Mouse (Mus musculus): Measurements from ENCODE around the gene Nbas. TPM values are rescaled to one million over a fixed set of nuclear protein-coding genes. Genes with fewer than 3 reads are reported as not detected.

Gene Nbas
- polyA plus RNA-seq, 1 experiment from 2014 or later, result 18.0 TPM

- WGBS, result 93% methylated on average over 2 of the region's 2 CpGs
- no peaks in the 10 kb centered on the region for H3K27me3 ChIP-seq (replicated peaks)
- no peaks in the 10 kb centered on the region for H3K36me3 ChIP-seq
- no peak overlapping the region for H3K9ac ChIP-seq
- ATAC-seq (ENCODE audit: insufficient read depth, low FRiP score, low read depth), result no peak
- no peak overlapping the region for H3K27ac ChIP-seq
- H3K4me3 ChIP-seq (replicated peaks), result no peak overlapping the region
- H3K4me1 ChIP-seq, result no peaks in the 10 kb centered on the region
- no peaks in the 10 kb centered on the region for H3K9me3 ChIP-seq
- no peak overlapping the region for H3K4me2 ChIP-seq
Observed at GRCm38 (mm10) chr12:13313966-13314365, 45.0 kb downstream of the Nbas start.

DNA sequence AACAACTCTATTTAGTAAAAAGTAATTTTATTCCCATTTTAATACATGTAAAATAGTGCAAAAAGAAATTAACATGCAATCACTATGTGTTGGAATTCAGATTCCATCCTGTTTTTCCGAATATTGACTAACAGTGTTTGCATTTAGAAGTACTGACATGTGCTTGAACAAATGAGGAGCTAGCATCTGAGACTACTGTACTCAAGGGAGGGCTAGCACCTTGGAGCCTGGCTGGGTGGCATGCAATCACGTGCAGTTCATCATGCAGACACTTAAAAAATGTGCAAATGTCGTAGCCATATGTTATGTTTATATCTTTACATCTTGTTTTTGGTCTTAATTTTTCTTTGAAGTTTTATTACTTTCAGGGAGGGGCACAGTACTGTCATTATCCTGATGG is 45.5 kb downstream of the Nbas start:
- no peak overlapping the region for H3K9ac ChIP-seq
- H3K27ac ChIP-seq, result no peak overlapping the region
- no peaks in the 10 kb centered on the region for H3K36me3 ChIP-seq
- no peak for ATAC-seq (ENCODE audit: insufficient read depth, low FRiP score, low read depth)
- no peak overlapping the region for H3K4me3 ChIP-seq (replicated peaks)
- H3K27me3 ChIP-seq (replicated peaks), result no peaks in the 10 kb centered on the region
- 79% methylated on average over 3 of the region's 3 CpGs for WGBS
- H3K9me3 ChIP-seq, result no peaks in the 10 kb centered on the region
- H3K4me2 ChIP-seq, result no peak overlapping the region
- no peaks in the 10 kb centered on the region for H3K4me1 ChIP-seq

GRCm38 (mm10) chr12:13315081-13315480 is 46.1 kb downstream of the Nbas start:
- no peak for ATAC-seq (ENCODE audit: insufficient read depth, low FRiP score, low read depth)
- H3K27me3 ChIP-seq (replicated peaks), result no peaks in the 10 kb centered on the region
- H3K9me3 ChIP-seq, result no peaks in the 10 kb centered on the region
- H3K9ac ChIP-seq, result no peak overlapping the region
- WGBS, result 79% methylated on average over 1 of the region's 1 CpGs
- no peak overlapping the region for H3K4me3 ChIP-seq (replicated peaks)
- H3K36me3 ChIP-seq, result no peaks in the 10 kb centered on the region
- no peak overlapping the region for H3K4me2 ChIP-seq
- no peak overlapping the region for H3K27ac ChIP-seq
- H3K4me1 ChIP-seq, result no peaks in the 10 kb centered on the region

- Histone ChIP-seq H3K9me3 (no peaks in the 10 kb centered on the region), H3K4me3 (replicated peaks) (no peak overlapping the region), H3K9ac (no peak overlapping the region), H3K27ac (no peak overlapping the region), H3K36me3 (peaks cover 4% of the 10 kb centered on the region; the same call in 1 of the 2 replicates), H3K27me3 (replicated peaks) (no peaks in the 10 kb centered on the region), H3K4me2 (no peak overlapping the region), H3K4me1 (no peaks in the 10 kb centered on the region)
- 50% methylated on average over 5 of the region's 5 CpGs for WGBS
- no peak for ATAC-seq (ENCODE audit: insufficient read depth, low FRiP score, low read depth)
Observed at GRCm38 (mm10) chr12:13342535-13342934, 73.6 kb downstream of the Nbas start.

- Histone ChIP-seq H3K4me3 (replicated peaks) (no peak overlapping the region), H3K4me1 (no peaks in the 10 kb centered on the region), H3K36me3 (peaks cover 4% of the 10 kb centered on the region; the same call in 1 of the 2 replicates), H3K4me2 (no peak overlapping the region), H3K9me3 (no peaks in the 10 kb centered on the region), H3K9ac (no peak overlapping the region), H3K27me3 (replicated peaks) (no peaks in the 10 kb centered on the region), H3K27ac (no peak overlapping the region)
- ATAC-seq (ENCODE audit: insufficient read depth, low FRiP score, low read depth), result no peak
- WGBS, result 85% methylated on average over 10 of the region's 10 CpGs
Observed at GRCm38 (mm10) chr12:13356201-13356600, 87.3 kb downstream of the Nbas start.

DNA sequence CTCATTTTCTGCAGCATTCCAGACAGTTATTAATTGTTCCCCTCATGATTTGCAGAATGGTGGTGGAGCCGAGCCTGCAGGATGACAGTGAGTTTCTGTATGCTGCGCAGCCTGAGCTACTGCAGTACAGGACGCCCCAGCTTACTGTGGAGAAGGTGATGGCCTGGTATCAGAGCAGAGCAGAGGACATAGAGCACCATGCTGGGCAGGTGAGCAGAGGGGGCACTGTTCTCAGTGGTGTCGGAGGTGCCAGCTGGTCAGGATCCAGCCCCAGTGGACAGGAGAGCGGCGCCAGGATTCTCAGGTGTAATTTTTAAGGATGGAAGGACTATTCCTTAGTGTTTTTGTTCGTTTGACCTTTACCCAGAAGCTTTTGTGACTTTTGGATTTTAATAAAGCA is 87.8 kb downstream of the Nbas start:
- H3K36me3 ChIP-seq, result peaks cover 4% of the 10 kb centered on the region; the same call in 1 of the 2 replicates
- no peaks in the 10 kb centered on the region for H3K9me3 ChIP-seq
- H3K27ac ChIP-seq, result no peak overlapping the region
- H3K9ac ChIP-seq, result no peak overlapping the region
- no peaks in the 10 kb centered on the region for H3K4me1 ChIP-seq
- no peak overlapping the region for H3K4me3 ChIP-seq (replicated peaks)
- WGBS, result 85% methylated on average over 7 of the region's 7 CpGs
- ATAC-seq (ENCODE audit: insufficient read depth, low FRiP score, low read depth), result no peak
- no peak overlapping the region for H3K4me2 ChIP-seq
- H3K27me3 ChIP-seq (replicated peaks), result no peaks in the 10 kb centered on the region

- H3K9ac ChIP-seq, result no peak overlapping the region
- no peaks in the 10 kb centered on the region for H3K4me1 ChIP-seq
- H3K36me3 ChIP-seq, result peaks cover 4% of the 10 kb centered on the region; the same call in 1 of the 2 replicates
- ATAC-seq (ENCODE audit: insufficient read depth, low FRiP score, low read depth), result no peak
- H3K27ac ChIP-seq, result no peak overlapping the region
- WGBS, result 85% methylated on average over 5 of the region's 5 CpGs
- no peaks in the 10 kb centered on the region for H3K9me3 ChIP-seq
- no peak overlapping the region for H3K4me3 ChIP-seq (replicated peaks)
- no peaks in the 10 kb centered on the region for H3K27me3 ChIP-seq (replicated peaks)
- H3K4me2 ChIP-seq, result no peak overlapping the region
Observed at GRCm38 (mm10) chr12:13357229-13357628, 88.3 kb downstream of the Nbas start.

GRCm38 (mm10) chr12:13358849-13359248 is 89.9 kb downstream of the Nbas start:
- no peak for ATAC-seq (ENCODE audit: insufficient read depth, low FRiP score, low read depth)
- 61% methylated on average over 4 of the region's 4 CpGs for WGBS
- H3K27me3 ChIP-seq (replicated peaks), result no peaks in the 10 kb centered on the region
- H3K36me3 ChIP-seq, result peaks cover 4% of the 10 kb centered on the region; the same call in 1 of the 2 replicates
- no peaks in the 10 kb centered on the region for H3K9me3 ChIP-seq
- H3K9ac ChIP-seq, result no peak overlapping the region
- H3K4me3 ChIP-seq (replicated peaks), result no peak overlapping the region
- H3K4me2 ChIP-seq, result no peak overlapping the region
- H3K27ac ChIP-seq, result no peak overlapping the region
- H3K4me1 ChIP-seq, result no peaks in the 10 kb centered on the region

DNA sequence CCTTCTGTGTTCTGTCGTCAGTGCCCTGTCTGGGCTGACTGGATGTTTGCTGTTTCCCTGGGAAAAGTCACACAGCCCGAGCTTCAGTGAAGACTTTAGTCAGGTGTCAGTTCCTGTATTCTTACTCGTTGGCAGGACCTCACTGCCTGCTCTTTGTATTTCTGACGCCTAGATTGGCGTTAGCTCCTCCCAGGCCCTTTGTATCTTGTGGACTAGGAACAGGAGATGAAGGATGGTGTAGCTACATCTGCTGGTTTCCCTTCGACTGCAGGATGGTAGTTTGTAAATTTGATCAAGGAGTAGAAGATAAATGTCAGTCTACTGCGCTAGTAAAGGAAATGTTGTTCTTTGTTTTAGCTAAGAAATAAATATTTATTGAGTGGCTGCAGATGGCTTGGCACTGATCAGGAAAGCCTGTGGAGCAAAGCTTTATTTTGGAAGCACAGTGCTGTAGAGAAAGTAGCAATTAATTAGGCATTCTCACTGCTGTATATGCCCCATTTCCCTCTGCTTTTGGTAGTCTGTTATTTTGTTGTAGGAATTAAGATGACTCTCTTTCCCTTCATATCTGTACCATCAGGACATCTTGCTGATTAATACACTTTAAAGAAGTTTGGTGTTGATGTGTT is 91.4 kb downstream of the Nbas start:
- H3K9ac ChIP-seq, result no peak overlapping the region
- no peak overlapping the region for H3K4me3 ChIP-seq (replicated peaks)
- H3K27ac ChIP-seq, result no peak overlapping the region
- ATAC-seq (ENCODE audit: insufficient read depth, low FRiP score, low read depth), result no peak
- peaks cover 4% of the 10 kb centered on the region; the same call in 1 of the 2 replicates for H3K36me3 ChIP-seq
- H3K4me2 ChIP-seq, result no peak overlapping the region
- no peaks in the 10 kb centered on the region for H3K27me3 ChIP-seq (replicated peaks)
- 23% methylated on average over 7 of the region's 7 CpGs for whole genome bisulfite sequencing
- no peaks in the 10 kb centered on the region for H3K9me3 ChIP-seq
- H3K4me1 ChIP-seq, result no peaks in the 10 kb centered on the region

- WGBS, result 94% methylated on average over 7 of the region's 7 CpGs
- Histone ChIP-seq H3K27ac (no peak overlapping the region), H3K27me3 (replicated peaks) (no peaks in the 10 kb centered on the region)
Observed at GRCm38 (mm10) chr12:13381580-13381979, 112.6 kb downstream of the Nbas start.

DNA sequence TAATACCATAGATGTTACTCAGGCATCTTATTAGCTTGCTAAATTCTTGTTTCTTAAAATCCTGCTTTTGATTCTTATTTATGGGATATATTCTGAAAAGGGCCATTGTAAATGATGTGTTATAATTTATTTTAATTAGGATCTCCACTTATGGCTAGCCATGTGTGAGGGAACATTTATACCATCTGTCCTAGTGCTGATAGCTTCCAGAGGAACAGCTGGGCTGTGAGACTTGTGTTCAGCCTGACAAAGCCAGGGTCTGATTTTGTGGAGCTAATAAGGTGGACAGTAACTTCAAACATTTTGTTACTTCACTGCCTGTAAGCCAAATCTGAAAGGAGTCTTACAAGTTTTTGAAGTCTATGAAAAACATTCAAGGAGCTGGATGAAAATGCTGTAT is 113.1 kb downstream of the Nbas start:
- H3K4me1 ChIP-seq, result no peaks in the 10 kb centered on the region
- H3K27ac ChIP-seq, result no peak overlapping the region
- H3K9me3 ChIP-seq, result no peaks in the 10 kb centered on the region
- H3K9ac ChIP-seq, result no peak overlapping the region
- no peak overlapping the region for H3K4me3 ChIP-seq (replicated peaks)
- no peaks in the 10 kb centered on the region for H3K36me3 ChIP-seq
- H3K4me2 ChIP-seq, result no peak overlapping the region
- ATAC-seq (ENCODE audit: insufficient read depth, low FRiP score, low read depth), result no peak
- no peaks in the 10 kb centered on the region for H3K27me3 ChIP-seq (replicated peaks)

More at GRCm38 (mm10) chr12:13381580-13381979, 112.6 kb downstream of the Nbas start:
- Histone ChIP-seq H3K9ac (no peak overlapping the region), H3K9me3 (no peaks in the 10 kb centered on the region), H3K4me2 (no peak overlapping the region), H3K4me3 (replicated peaks) (no peak overlapping the region), H3K36me3 (no peaks in the 10 kb centered on the region), H3K4me1 (no peaks in the 10 kb centered on the region)
- ATAC-seq (ENCODE audit: insufficient read depth, low FRiP score, low read depth), result no peak

DNA sequence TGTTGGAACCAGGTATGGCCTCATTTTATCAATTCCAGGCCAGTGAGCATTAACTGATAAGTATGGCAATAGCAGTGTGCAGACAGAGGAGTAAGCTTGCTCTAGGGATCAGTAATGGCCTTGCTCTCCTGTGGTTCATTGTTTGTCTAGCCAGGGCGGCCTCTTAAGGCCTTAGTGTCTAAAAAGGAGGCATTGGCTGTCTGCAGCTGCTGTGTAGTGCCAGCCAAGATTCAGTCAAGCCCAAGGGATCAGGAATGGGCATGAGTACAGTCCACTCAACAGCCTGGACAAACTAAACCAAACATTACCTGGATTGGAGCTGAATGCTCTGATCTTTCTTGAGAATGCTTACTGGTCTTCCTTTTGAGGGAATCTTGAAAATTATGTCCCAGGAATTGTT is 120.7 kb downstream of the Nbas start:
- Histone ChIP-seq H3K27ac (no peak overlapping the region), H3K36me3 (0 out of 2 replicates have a peak, but pooled peaks cover 5% of the 10 kb centered on the region), H3K4me3 (replicated peaks) (no peak overlapping the region), H3K4me1 (no peaks in the 10 kb centered on the region), H3K4me2 (no peak overlapping the region), H3K27me3 (replicated peaks) (no peaks in the 10 kb centered on the region), H3K9me3 (no peaks in the 10 kb centered on the region), H3K9ac (no peak overlapping the region)
- ATAC-seq (ENCODE audit: insufficient read depth, low FRiP score, low read depth), result no peak
- 68% methylated on average over 1 of the region's 1 CpGs for WGBS

- Histone ChIP-seq H3K4me3 (replicated peaks) (no peak overlapping the region), H3K4me1 (no peaks in the 10 kb centered on the region), H3K36me3 (no peaks in the 10 kb centered on the region), H3K27ac (no peak overlapping the region), H3K9ac (no peak overlapping the region), H3K9me3 (no peaks in the 10 kb centered on the region), H3K4me2 (no peak overlapping the region), H3K27me3 (replicated peaks) (no peaks in the 10 kb centered on the region)
- no peak for ATAC-seq (ENCODE audit: insufficient read depth, low FRiP score, low read depth)
Observed at GRCm38 (mm10) chr12:13410191-13410590, 141.3 kb downstream of the Nbas start.

Data from stomach, embryonic 15.5 days (tissue).